Mouse (Mus musculus) heart, postnatal 0 days (tissue): ENCODE data around the gene Gm9857. TPM values are rescaled to one million over a fixed set of nuclear protein-coding genes. Genes with fewer than 3 reads are reported as not detected.

Experiments used
- ATAC-seq: fragments of 200-750 bp; cut with Nextera tagmentation; 2 replicates; pipeline ENCODE4 v1.8.0; 2017; ENCODE audit warnings: low read depth, moderate number of reproducible peaks, moderate library complexity; ENCODE audit not compliant: insufficient read depth
- DNase-seq: peaks from one replicate; pipeline ENCODE4 v3.0.0-alpha.2; 2016; ENCODE audit warnings: low spot score
- H3K27ac ChIP-seq: fragments of 300-500 bp; sonication (generic); 2 replicates; pipeline ENCODE4 v1.5.1; 2014; ENCODE audit warnings: low read depth, mild to moderate bottlenecking
- H3K27me3 ChIP-seq: fragments of 300-500 bp; sonication (generic); 2 replicates; pipeline ENCODE4 v1.6.1; 2014; ENCODE audit warnings: low read length, mixed read lengths; ENCODE audit not compliant: control insufficient read depth, insufficient read depth
- H3K36me3 ChIP-seq: fragments of 300-500 bp; sonication (generic); replicated peaks from 2 replicates; pipeline ENCODE4 v1.6.1; 2014; ENCODE audit warnings: low read length, mixed read lengths; ENCODE audit not compliant: control insufficient read depth, insufficient read depth
- H3K4me1 ChIP-seq: fragments of 300-500 bp; sonication (generic); 2 replicates; pipeline ENCODE4 v1.6.1; 2014; ENCODE audit warnings: antibody characterized with exemption; ENCODE audit not compliant: control insufficient read depth, insufficient read depth
- H3K4me2 ChIP-seq: fragments of 300-500 bp; sonication (generic); 2 replicates; pipeline ENCODE4 v1.6.1; 2014; ENCODE audit warnings: low read depth, mild to moderate bottlenecking, low read length, moderate library complexity
- H3K4me3 ChIP-seq: fragments of 300-500 bp; sonication (generic); 2 replicates; pipeline ENCODE4 v1.5.1; 2014; ENCODE audit warnings: low read depth, low read length
- H3K9ac ChIP-seq: fragments of 300-500 bp; sonication (generic); replicated peaks from 2 replicates; pipeline ENCODE4 v1.6.1; 2014; ENCODE audit warnings: low read depth, low read length, mixed read lengths
- H3K9me3 ChIP-seq: fragments of 300-500 bp; sonication (generic); replicated peaks from 2 replicates; pipeline ENCODE4 v1.6.1; 2016; ENCODE audit warnings: low read length; ENCODE audit not compliant: control insufficient read depth
- CTCF ChIP-seq: IDR thresholded peaks from 2 replicates; pipeline ENCODE4 v1.5.1; 2016; ENCODE audit warnings: antibody characterized with exemption, control low read depth, low read depth
- EP300 ChIP-seq: IDR thresholded peaks from 2 replicates; pipeline ENCODE4 v1.6.1; 2016; ENCODE audit warnings: antibody characterized with exemption, low read depth
- WGBS: fragments of 180-500 bp; shearing (Covaris S2); extraction: QIAGEN DNeasy Blood & Tissue Kit; methylation state at CpG from one replicate; pipeline ENCODE4 v1.1.7; 2014; 5-methylcytosine and 5-hydroxymethylcytosine counted together
- polyA plus RNA-seq: library from polyadenylated mRNA; unstranded; fragments of >200 nt; fragmentation: Nextera tagmentation; extraction: Ambion mirVana; gene quantifications from 2 replicates; pipeline ENCODE4 v1.2.1, GENCODE M21; 2015
- total RNA-seq: library from RNA; depleted of rRNA; stranded (reverse); fragments of >200 nt; gene quantifications from 2 replicates; pipeline ENCODE4 v1.2.3, GENCODE M21; 2014; ENCODE audit warnings: low replicate concordance

Gm9857 gene
- total and polyA plus RNA-seq, 2 experiments from 2014 or later: not detected

GRCm38 (mm10) chr3:108921822-108922221 lies 18.4 kb downstream of the Gm9857 start:
- WGBS: 79% methylated on average over 1 of the region's 1 CpGs
- Histone ChIP-seq H3K36me3 (no peaks in the 10 kb centered on the region), H3K9me3 (no peaks in the 10 kb centered on the region), H3K4me3 (no peak overlapping the region), H3K9ac (no peak overlapping the region), H3K4me2 (no peak overlapping the region), H3K27me3 (no peaks in the 10 kb centered on the region), H3K27ac (no peak overlapping the region), H3K4me1 (no peaks in the 10 kb centered on the region)
- TF ChIP-seq CTCF (no peak), EP300 (no peak)
- DNase-seq (no peak), ATAC-seq (no peak)

GRCm38 (mm10) chr3:108920442-108921070 lies 19.7 kb downstream of the Gm9857 start:
- H3K4me2 ChIP-seq: no peak overlapping the region
- H3K27ac ChIP-seq: no peak overlapping the region
- DNase-seq: no peak
- H3K9ac ChIP-seq: no peak overlapping the region
- no peak overlapping the region for H3K4me3 ChIP-seq
- H3K36me3 ChIP-seq: no peaks in the 10 kb centered on the region
- ATAC-seq: no peak
- no peaks in the 10 kb centered on the region for H3K4me1 ChIP-seq
- TF ChIP-seq EP300 (no peak), CTCF (no peak)
- 80% methylated on average over 3 of the region's 3 CpGs for WGBS
- H3K9me3 ChIP-seq: no peaks in the 10 kb centered on the region
- no peaks in the 10 kb centered on the region for H3K27me3 ChIP-seq

- Histone ChIP-seq H3K9me3 (no peaks in the 10 kb centered on the region), H3K36me3 (no peaks in the 10 kb centered on the region), H3K27ac (no peak overlapping the region), H3K4me2 (no peak overlapping the region), H3K4me3 (no peak overlapping the region), H3K9ac (no peak overlapping the region), H3K27me3 (no peaks in the 10 kb centered on the region), H3K4me1 (no peaks in the 10 kb centered on the region)
- ATAC-seq (no peak), DNase-seq (no peak)
- WGBS: 82% methylated on average over 1 of the region's 1 CpGs
- TF ChIP-seq EP300 (no peak), CTCF (no peak)
Observed at GRCm38 (mm10) chr3:108918852-108919251, 21.4 kb downstream of the Gm9857 start.

GRCm38 (mm10) chr3:108917986-108918385 lies 22.3 kb downstream of the Gm9857 start:
- Histone ChIP-seq H3K4me3 (no peak overlapping the region), H3K4me1 (no peaks in the 10 kb centered on the region), H3K27ac (no peak overlapping the region), H3K4me2 (no peak overlapping the region), H3K9me3 (no peaks in the 10 kb centered on the region), H3K27me3 (no peaks in the 10 kb centered on the region), H3K36me3 (no peaks in the 10 kb centered on the region), H3K9ac (no peak overlapping the region)
- no peak for TF ChIP-seq EP300
- TF ChIP-seq CTCF: no peak
- DNase-seq (no peak), ATAC-seq (no peak)
- 53% methylated on average over 3 of the region's 3 CpGs for WGBS

- no peaks in the 10 kb centered on the region for H3K27me3 ChIP-seq
- H3K27ac ChIP-seq: no peak overlapping the region
- no peak for ATAC-seq
- no peak overlapping the region for H3K9ac ChIP-seq
- no peak overlapping the region for H3K4me3 ChIP-seq
- no peaks in the 10 kb centered on the region for H3K36me3 ChIP-seq
- 48% methylated on average over 4 of the region's 4 CpGs for WGBS
- DNase-seq: no peak
- TF ChIP-seq CTCF (no peak), EP300 (no peak)
- no peak overlapping the region for H3K4me2 ChIP-seq
- H3K4me1 ChIP-seq: no peaks in the 10 kb centered on the region
- H3K9me3 ChIP-seq: no peaks in the 10 kb centered on the region
Observed at GRCm38 (mm10) chr3:108916857-108917256, 23.4 kb downstream of the Gm9857 start.

- no peaks in the 10 kb centered on the region for H3K27me3 ChIP-seq
Observed at GRCm38 (mm10) chr3:108915999-108916398, 24.2 kb downstream of the Gm9857 start.

More at GRCm38 (mm10) chr3:108915999-108916398, 24.2 kb downstream of the Gm9857 start:
- DNase-seq (no peak), ATAC-seq (no peak)
- H3K27ac ChIP-seq: no peak overlapping the region
- H3K9me3 ChIP-seq: no peaks in the 10 kb centered on the region
- TF ChIP-seq EP300 (no peak), CTCF (no peak)
- 79% methylated on average over 1 of the region's 1 CpGs for WGBS
- H3K36me3 ChIP-seq: no peaks in the 10 kb centered on the region
- no peak overlapping the region for H3K4me3 ChIP-seq
- no peaks in the 10 kb centered on the region for H3K4me1 ChIP-seq
- H3K9ac ChIP-seq: no peak overlapping the region
- H3K4me2 ChIP-seq: no peak overlapping the region
